ENCODE assay signal across 17 mouse cellular contexts in genomic region chr13:42820513-42820912, GRCm38 (mm10).
DNase-seq lines count a peak whose midpoint lies in the region; ATAC-seq and TF ChIP-seq lines count a peak whose summit lies in the region.
"Had no signal": no experiment of that assay in that cellular context is flagged by ENCODE, and none has a peak within 500 bp of the region (broad histone marks: within the 10 kb centered on the region; RNA-seq: fewer than 3 reads in every experiment).

No protein-coding gene starts in this region.

- TF ChIP-seq CTCF in testis, adult 2 months (IDR thresholded peaks at IDR 0.05; ENCODE audit: control insufficient read depth, insufficient read depth, insufficient replicate concordance, low read depth, low read length), result no peak

- H3K4me2 ChIP-seq in hindbrain, embryonic 15.5 days, result no peak overlapping the region
- H3K4me2 ChIP-seq: embryonic facial prominence, embryonic 13.5 days; intestine, embryonic 15.5 days; limb, embryonic 15.5 days had no signal

- H3K9ac ChIP-seq in hindbrain, embryonic 15.5 days, result no peak overlapping the region
- H3K9ac ChIP-seq: embryonic facial prominence, embryonic 13.5 days; intestine, embryonic 15.5 days; limb, embryonic 15.5 days had no signal

- H3K9me3 ChIP-seq in hindbrain, embryonic 15.5 days, result no peaks in the 10 kb centered on the region
- H3K9me3 ChIP-seq: embryonic facial prominence, embryonic 13.5 days; intestine, embryonic 15.5 days; limb, embryonic 15.5 days had no signal

- no peak overlapping the region for H3K4me3 ChIP-seq in hindbrain, embryonic 15.5 days
- no peak overlapping the region for H3K4me3 ChIP-seq in testis, adult 2 months (ENCODE audit: control insufficient read depth, low read depth, low read length)
- H3K4me3 ChIP-seq: embryonic facial prominence, embryonic 13.5 days; heart, adult 2 months; intestine, embryonic 15.5 days; limb, embryonic 15.5 days; megakaryocyte, embryonic 14.5 days had no signal

- peaks cover 23% of the 10 kb centered on the region; the same call in 1 of the 2 replicates for H3K4me1 ChIP-seq in hindbrain, embryonic 15.5 days (replicated peaks)
- H3K4me1 ChIP-seq in testis, adult 2 months (ENCODE audit: control insufficient read depth, insufficient read depth, low read length), result peaks cover 7% of the 10 kb centered on the region
- H3K4me1 ChIP-seq: embryonic facial prominence, embryonic 13.5 days; intestine, embryonic 15.5 days; limb, embryonic 15.5 days; megakaryocyte, embryonic 14.5 days had no signal

- TF ChIP-seq POLR2A in testis, adult 2 months (IDR thresholded peaks at IDR 0.05; ENCODE audit: control insufficient read depth, low read depth, low read length), result no peak

- peak; percentile 72 for ATAC-seq in hindbrain, embryonic 15.5 days (ENCODE audit: low FRiP score, low read depth)
- ATAC-seq: intestine, embryonic 15.5 days had no signal

- DNase-seq in heart, adult 11 months, result peak; percentile 81
- no peak for DNase-seq in heart, postnatal 25 days (ENCODE audit: low spot score)
- DNase-seq in retina, postnatal 1 day, result peak; percentile 75
- no peak for DNase-seq in retina, embryonic 14.5 days (ENCODE audit: low spot score)
- no peak for DNase-seq in kidney, adult 11 months
- no peak for DNase-seq in kidney, adult 9 months
- DNase-seq: adrenal gland, adult 8-10 months; cerebellum, postnatal 36 days; heart, adult 2 months; kidney, postnatal 14 days; lung, adult 2 months had no signal

- H3K36me3 ChIP-seq in hindbrain, embryonic 15.5 days, result no peaks in the 10 kb centered on the region
- no peaks in the 10 kb centered on the region for H3K36me3 ChIP-seq in testis, adult 2 months (ENCODE audit: control insufficient read depth, insufficient read depth, low read length)
- H3K36me3 ChIP-seq: embryonic facial prominence, embryonic 13.5 days; intestine, embryonic 15.5 days; limb, embryonic 15.5 days had no signal

- 34% methylated on average over 9 of the region's 9 CpGs for WGBS in hindbrain, embryonic 15.5 days

- H3K27ac ChIP-seq in hindbrain, embryonic 15.5 days (replicated peaks), result no peak overlapping the region
- H3K27ac ChIP-seq in testis, adult 2 months (ENCODE audit: control insufficient read depth, insufficient read depth, low read depth, low read length), result peak overlapping the region; percentile 65
- H3K27ac ChIP-seq: embryonic facial prominence, embryonic 13.5 days; heart, adult 2 months; intestine, embryonic 15.5 days; limb, embryonic 15.5 days had no signal

- H3K27me3 ChIP-seq in hindbrain, embryonic 15.5 days, result no peaks in the 10 kb centered on the region
- no peaks in the 10 kb centered on the region for H3K27me3 ChIP-seq in testis, adult 2 months (ENCODE audit: control insufficient read depth, insufficient read depth, low read length)
- H3K27me3 ChIP-seq: embryonic facial prominence, embryonic 13.5 days; intestine, embryonic 15.5 days; limb, embryonic 15.5 days had no signal

- intact Hi-C loops in heart, postnatal 25 days (cut with DNase I), result loop anchor here (5.0 kb wide), 1 partner anchor 198 kb away; no protein-coding TSS in a partner anchor

Comparison
In these comparisons a context has a peak if more than half of its experiments do, and no peak if none do; other contexts are left out.
1. DNase-seq: peak in heart, adult 11 months (single experiment) and retina, postnatal 1 day (single experiment); none in heart, postnatal 25 days (single experiment), retina, embryonic 14.5 days (single experiment), kidney, adult 11 months (single experiment) and kidney, adult 9 months (single experiment).